Mouse (Mus musculus): Measurements from ENCODE around the gene Aasdh.

The Aasdh gene

GRCm38 (mm10) chr5:76841859-76842258, 63.5 kb downstream of the Aasdh start:
- DNase-seq (ENCODE audit: low spot score in 2 of 2), result no peak

- DNase-seq (ENCODE audit: low spot score in 2 of 2), result no peak
These were observed 65.5 kb downstream of the Aasdh start for GRCm38 (mm10) chr5:76839786-76840185.

GRCm38 (mm10) chr5:76837018-76837417, 68.3 kb downstream of the Aasdh start:
- no peak for DNase-seq (ENCODE audit: low spot score in 2 of 2)

- no peak for DNase-seq (ENCODE audit: low spot score in 2 of 2)
These were observed 72.6 kb downstream of the Aasdh start for GRCm38 (mm10) chr5:76832529-76833210.

- no peak for DNase-seq (ENCODE audit: low spot score in 2 of 2)
These were observed 76.6 kb downstream of the Aasdh start for GRCm38 (mm10) chr5:76828527-76829240.

Data from spleen, postnatal 14 days (tissue).